Comparison of ENCODE assay signal across 25 mouse cellular contexts in genomic region chr16:58178744-58179401, GRCm38 (mm10).
"Had no signal": no experiment of that assay in that cellular context is flagged by ENCODE, and none has a peak within 500 bp of the region (broad histone marks: within the 10 kb centered on the region; RNA-seq: fewer than 3 reads in every experiment).

No protein-coding gene starts in this region.

- DNase-seq: gastrocnemius, adult 2 months; gastrocnemius, postnatal 10 days; gastrocnemius, postnatal 25 days; heart, adult 18-20 months; heart, postnatal 10 days; heart, postnatal 4 days; kidney, adult 11 months; kidney, adult 2 months; kidney, adult 9 months; kidney, postnatal 25 days; kidney, postnatal 4 days; left cerebral cortex, postnatal 4 days had no signal

- H3K9ac ChIP-seq: heart, embryonic 12.5 days; hindbrain, embryonic 12.5 days; hindbrain, embryonic 14.5 days; kidney, embryonic 15.5 days; limb, embryonic 13.5 days; limb, embryonic 15.5 days had no signal

- ATAC-seq: forebrain, embryonic 16.5 days; hindbrain, embryonic 16.5 days; inflammation-experienced regulatory T-cells, adult 6 months had no signal

- H3K36me3 ChIP-seq: heart, embryonic 10.5 days; heart, embryonic 12.5 days; hindbrain, embryonic 10.5 days; hindbrain, embryonic 12.5 days; kidney, embryonic 15.5 days; limb, embryonic 13.5 days; limb, embryonic 15.5 days had no signal

- H3K4me3 ChIP-seq: gastrocnemius, adult 2 months; heart, embryonic 10.5 days; heart, embryonic 12.5 days; hindbrain, embryonic 10.5 days; hindbrain, embryonic 12.5 days; kidney, embryonic 15.5 days; layer of hippocampus, adult 2 months; left cerebral cortex, adult 2 months; limb, embryonic 13.5 days; limb, embryonic 15.5 days had no signal

- H3K27me3 ChIP-seq: heart, embryonic 12.5 days; hindbrain, embryonic 12.5 days; kidney, embryonic 15.5 days; limb, embryonic 13.5 days; limb, embryonic 15.5 days had no signal

- H3K4me2 ChIP-seq: hindbrain, embryonic 12.5 days; hindbrain, embryonic 14.5 days; kidney, embryonic 15.5 days; limb, embryonic 13.5 days; limb, embryonic 15.5 days had no signal

- H3K4me1 ChIP-seq: heart, embryonic 10.5 days; heart, embryonic 12.5 days; hindbrain, embryonic 10.5 days; hindbrain, embryonic 12.5 days; kidney, embryonic 15.5 days; limb, embryonic 13.5 days; limb, embryonic 15.5 days had no signal

- H3K27ac ChIP-seq: gastrocnemius, adult 2 months; heart, embryonic 10.5 days; hindbrain, embryonic 10.5 days; hindbrain, embryonic 12.5 days; hindbrain, embryonic 14.5 days; kidney, embryonic 15.5 days; layer of hippocampus, adult 2 months; left cerebral cortex, adult 2 months; limb, embryonic 13.5 days; limb, embryonic 15.5 days had no signal

- H3K9me3 ChIP-seq: heart, embryonic 10.5 days; heart, embryonic 12.5 days; hindbrain, embryonic 10.5 days; hindbrain, embryonic 12.5 days; kidney, embryonic 15.5 days; limb, embryonic 13.5 days; limb, embryonic 15.5 days had no signal
